Mouse (Mus musculus) cerebral cortex, adult 2 months (tissue): ENCODE data around the gene Capn6.

Source experiments
- WGBS: fragments of 180-500 bp; shearing (Covaris S2); methylation state at CpG from one replicate; pipeline ENCODE4 v1.1.7; 2018; 5-methylcytosine and 5-hydroxymethylcytosine counted together

Gene Capn6

DNA sequence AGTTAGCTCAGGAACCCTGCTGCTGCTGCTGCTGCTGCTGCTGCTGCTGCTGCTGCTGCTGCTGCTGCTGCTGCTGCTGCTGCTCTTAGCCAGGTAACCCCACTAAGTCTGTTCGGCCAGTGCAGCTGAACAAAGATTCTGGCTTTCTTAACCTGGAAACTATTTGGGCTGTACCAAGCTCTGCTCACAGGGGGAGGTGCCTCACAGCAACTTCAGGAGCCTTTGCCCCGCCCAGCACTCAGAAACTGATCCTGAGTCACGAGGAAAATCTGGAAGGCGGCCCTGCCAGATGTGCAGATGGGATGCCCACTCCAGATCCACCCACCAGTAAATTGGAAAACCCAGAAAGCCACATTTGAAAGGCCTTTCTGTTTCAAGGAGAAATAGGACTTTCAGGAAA lies at the start of gene Capn6:
Capn6 (minus strand) TSS at position 203 of the 400 bp plus-strand sequence.
- WGBS, result 45% methylated on average over 4 of the region's 4 CpGs

DNA sequence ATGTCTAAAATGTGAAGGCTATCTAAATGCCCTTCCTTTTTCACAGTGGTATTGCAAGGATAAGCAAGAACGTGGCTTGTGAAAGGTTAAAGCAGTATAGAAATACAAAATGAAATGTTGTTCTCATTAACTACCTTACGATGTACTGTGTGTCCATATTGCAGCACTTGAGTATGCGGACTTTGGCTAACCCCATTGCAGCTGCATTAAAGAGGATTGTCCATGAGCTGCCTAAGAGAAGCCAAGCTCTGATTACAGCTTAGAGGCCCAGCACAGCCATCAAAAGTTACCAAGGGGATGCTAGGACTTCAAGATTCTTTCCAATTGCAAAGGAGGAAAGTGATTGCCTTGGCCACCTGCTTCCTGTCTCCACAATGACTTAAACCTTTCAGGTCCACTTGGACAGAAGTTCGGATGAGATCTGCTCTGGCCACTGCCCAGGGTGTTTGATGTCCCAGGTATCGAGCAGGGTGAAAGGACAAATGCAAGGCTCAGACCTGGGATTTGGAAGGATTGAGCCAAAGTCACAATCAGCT lies 40.0 kb upstream of the Capn6 start:
- WGBS, result 88% methylated on average over 5 of the region's 5 CpGs

DNA sequence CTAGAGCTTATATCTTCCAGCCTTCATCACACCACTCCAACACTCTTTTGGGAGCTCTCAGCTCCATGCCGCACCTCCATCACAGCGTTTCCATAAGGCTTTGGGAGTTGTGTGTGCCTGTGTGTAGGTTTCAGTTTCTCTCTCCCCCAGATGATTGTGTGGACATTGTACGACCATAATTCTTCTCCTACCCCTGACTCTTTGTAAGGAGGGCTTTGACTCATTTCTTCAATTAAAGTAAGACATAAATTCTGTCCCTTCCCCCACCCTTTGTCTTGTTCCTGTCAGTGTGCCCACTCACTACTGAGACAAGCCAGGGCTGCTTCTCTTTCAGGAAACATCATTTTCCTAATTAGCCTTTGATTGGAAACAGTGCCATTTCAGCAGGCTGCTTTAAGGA lies 24.1 kb upstream of the Capn6 start:
- 74% methylated on average over 3 of the region's 3 CpGs for WGBS

DNA sequence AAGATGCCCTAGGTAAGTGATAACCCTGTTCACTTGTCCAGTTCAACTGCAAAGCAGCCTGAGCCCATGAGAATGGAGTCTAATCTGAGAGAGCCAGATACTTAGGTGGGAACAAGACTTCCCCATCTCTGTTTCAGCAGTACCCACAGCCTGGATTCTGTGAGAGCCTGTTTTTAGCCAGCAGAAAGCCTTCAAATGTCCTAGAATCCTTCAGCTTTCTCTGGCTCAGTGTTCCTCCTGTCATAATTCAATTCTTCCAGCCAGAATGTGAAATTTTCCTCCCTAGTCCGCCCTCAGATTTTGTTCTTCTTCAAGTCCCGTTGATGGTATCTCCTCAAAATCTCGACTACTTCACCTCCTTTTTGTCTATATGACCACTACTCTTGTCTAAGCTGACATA lies 22.8 kb upstream of the Capn6 start:
- WGBS, result 51% methylated on average over 3 of the region's 3 CpGs

DNA sequence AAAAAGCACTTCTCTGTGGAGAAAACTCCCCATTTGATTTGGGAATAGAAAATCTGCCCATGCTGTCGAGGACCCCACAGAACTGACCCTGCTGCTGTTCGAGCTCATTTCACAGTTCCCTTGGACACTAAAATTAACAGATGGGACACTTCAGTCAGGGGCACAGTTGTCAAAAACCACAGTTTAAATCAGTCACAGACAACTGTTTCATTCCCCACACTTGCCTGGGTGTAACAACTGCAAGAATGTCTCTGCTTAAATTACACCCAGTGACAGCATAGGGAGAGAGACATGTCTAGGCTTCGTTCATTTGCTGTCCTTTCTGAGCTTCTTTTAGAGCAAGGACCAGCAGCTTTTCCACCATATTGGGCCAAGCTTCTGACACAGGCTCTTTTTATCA lies 19.4 kb upstream of the Capn6 start:
- 52% methylated on average over 3 of the region's 3 CpGs for WGBS

DNA sequence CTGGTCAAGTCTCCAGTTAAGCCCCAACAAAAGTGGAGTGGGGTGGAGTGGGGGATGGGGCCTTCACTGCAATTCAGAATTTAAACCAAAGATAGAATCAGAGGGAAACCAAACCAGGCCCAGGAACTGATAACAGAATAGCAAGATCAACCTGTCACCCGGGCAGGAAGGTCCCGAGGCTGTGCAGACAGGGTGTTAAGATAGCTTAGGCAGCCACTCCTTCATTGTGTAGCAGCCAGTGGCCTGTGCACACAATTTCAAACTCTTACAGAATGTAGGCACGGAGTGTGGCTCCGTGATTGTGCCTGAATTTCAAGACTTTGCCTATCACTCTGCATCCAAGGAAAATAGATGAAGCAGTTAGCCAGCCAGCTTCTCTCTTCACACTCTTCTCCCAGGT lies 693 bp downstream of the Capn6 start:
- 80% methylated on average over 4 of the region's 4 CpGs for WGBS

DNA sequence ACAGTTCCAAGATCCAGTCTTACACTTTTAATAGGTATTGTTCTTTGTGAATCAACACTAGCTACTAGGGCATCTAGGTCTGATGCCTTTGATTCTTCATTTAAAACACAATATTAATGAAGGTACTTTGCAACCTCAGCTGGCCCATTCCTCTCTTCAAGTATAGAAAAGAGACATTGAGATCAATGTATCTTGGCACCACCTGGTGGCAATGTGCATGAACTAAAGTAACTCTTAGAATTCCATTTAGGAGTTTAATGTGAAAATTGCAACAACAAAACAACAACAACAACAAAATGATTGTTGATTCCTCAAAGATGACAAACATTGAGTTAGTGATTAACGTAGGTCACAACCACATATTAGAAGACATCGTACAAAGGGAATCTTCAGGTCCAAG lies 8.3 kb downstream of the Capn6 start:
- 90% methylated on average over 2 of the region's 2 CpGs for WGBS

DNA sequence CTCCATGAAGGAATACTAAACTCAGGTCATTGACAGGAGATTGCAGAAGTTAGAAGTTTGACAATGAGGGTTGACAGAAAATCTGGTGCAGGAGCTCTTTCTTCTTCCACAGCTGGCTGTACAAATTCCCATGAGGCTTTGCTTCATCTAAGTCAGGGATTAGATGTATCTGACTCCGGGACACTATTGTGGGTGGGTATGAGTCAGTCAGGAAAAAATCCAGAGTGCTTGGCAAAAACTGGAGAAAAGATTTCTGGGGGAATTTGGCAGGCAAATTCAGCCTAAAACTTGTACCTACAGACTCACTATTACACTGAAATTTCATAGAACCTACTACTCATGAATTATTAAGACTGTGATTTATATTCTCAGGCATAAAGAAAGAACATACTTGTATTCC lies 11.3 kb downstream of the Capn6 start:
- 36% methylated on average over 1 of the region's 1 CpGs for WGBS

DNA sequence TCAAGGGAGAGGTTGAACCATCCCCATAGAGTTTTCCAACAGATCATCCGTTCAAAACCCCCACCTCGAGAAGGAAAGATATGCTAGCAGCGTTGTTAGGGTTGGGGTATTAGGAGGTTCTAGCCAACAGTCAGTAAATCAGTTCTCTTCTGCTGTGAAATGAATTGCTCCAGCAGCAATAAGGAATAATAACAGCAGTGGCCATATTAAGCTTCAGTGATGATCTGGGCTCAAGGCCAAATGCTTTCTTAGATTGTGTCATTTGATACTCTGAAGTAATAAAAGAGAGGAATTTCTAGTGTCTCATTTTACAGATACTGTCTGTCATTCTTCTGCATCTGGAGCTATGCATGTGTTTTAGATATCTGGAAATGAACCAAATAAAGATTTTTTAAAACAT lies 64.7 kb downstream of the Capn6 start:
- WGBS, result 81% methylated on average over 3 of the region's 3 CpGs
